Mouse (Mus musculus): ENCODE results near the gene Slc39a11.

DNA sequence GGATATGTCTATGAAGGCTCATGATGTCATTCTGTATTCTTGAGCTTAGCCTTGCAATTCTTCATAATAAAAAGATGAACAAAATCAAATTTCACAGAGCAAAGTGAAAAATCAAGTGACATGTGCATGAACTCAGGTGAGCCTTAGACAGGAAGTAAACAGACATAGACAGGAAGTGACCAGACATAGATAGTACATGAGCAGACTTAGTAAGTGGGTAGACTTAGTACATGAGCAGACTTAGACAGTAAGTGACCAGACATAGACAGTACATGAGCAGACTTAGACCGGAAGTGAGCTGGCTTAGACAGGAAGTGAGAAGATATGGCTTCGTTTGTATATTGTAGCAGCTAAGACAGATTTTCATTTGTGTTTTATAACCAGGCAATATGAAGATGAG is 415.4 kb downstream of the Slc39a11 start:
- TF ChIP-seq CTCF (IDR thresholded peaks at IDR 0.05; ENCODE audit: extremely low read depth, insufficient read length, insufficient replicate concordance, low read depth, low read length) (no peak), POLR2A (IDR thresholded peaks at IDR 0.05; ENCODE audit: low read depth, low read length) (no peak)

All from small intestine, adult 2 months (tissue).